Mouse (Mus musculus): ENCODE results near the gene Lrp4.

DNA sequence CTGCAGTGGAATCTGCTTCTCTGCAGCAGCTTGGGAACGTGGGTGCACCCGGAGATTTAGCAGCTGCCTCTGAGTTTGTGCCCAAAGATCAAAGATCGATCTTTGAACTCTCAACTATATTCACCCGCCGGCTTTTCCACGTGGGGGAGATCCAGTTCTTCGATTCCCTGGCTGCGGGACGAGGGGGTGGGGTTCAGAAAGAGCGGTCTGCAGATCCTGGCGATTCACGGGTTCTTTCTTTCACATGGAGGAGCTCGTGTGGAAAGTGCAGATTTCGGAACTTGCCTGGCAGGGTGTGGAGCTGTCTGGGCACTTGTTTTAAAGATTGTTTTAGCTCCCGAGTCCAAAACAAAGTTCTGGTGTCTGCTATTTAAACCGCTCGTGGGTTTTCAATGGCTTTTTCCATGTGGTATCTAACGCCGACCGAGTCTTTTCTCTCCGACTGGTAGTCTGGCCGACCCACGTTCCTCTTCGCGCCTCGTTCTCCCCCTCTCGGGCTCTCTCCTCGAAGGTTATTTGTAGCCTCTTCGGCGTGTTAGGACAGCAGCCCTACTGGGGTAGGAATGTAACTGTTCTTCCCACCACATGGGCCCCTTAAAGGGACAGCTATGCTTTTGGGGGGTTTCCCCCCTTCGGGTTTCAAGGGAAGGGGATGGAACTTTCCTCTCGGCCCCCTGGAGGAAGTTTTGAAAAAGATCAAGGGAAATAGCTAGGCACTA is 1.5 kb downstream of the Lrp4 start:
- TF ChIP-seq CTCF (IDR thresholded peaks at IDR 0.05; ENCODE audit: low read depth), result peak; percentile 16; the same call in 1 of the 2 replicates
- no peak for TF ChIP-seq EP300 (IDR thresholded peaks at IDR 0.05; ENCODE audit: low read depth)

Data from liver, embryonic 14.5 days (tissue).